Mouse (Mus musculus) T-cell, adult 2 months (primary cell): ENCODE results near the gene Trpv4.

Experiments used
- DNase-seq: peaks from one replicate; pipeline ENCODE4 v3.0.0; 2022; ENCODE audit warnings: low spot score

The Trpv4 gene

DNA sequence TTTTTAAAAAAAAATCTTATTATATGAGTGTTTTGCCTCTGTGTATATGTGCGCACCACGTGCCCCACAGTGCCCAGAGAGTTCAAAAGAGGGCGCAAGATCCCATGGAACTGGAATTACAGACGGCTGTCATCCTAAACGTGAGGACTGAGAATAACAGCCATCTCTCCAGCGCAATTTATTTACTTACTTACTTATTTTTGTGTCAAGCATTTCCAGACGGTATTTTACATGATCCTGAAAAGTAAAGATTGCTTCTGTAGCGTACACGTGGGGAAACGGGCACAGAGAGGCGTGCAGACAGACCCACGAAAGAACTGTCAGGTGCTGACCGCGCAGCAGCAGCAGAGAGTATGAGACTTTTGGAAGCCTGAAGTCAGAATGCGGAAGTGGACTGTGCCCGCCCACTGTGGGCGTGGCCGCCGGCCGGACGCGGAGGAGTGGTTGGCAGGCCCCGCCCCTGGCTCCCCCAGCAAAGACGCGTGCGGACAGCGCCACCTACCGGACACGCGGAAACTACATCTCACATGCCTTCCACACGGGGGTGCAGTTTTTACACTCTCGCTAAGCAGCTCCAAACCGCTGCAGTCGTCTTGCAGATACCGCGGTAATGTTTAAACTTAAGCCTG is 9.1 kb upstream of the Trpv4 start:
- peak; percentile 99 for DNase-seq

DNA sequence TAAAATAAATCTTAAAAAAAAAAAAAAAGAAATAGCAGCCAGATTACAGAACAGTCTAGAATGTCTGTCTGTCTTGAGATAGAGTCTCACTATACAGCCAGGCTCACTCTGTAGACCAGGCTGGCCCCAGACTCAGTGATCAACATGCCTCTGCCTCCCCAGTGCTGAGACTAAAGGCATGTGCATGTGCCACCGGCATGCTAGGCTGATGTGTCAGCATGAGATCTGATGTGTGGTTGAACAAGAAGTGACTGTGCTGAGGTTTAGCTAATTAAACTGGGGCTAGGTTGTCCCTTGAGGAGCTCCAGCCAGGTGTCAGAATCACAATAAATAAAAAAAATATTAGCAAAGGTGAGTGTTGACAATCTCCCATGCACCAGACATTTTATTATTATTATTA is 8.4 kb upstream of the Trpv4 start:
- no peak for DNase-seq

DNA sequence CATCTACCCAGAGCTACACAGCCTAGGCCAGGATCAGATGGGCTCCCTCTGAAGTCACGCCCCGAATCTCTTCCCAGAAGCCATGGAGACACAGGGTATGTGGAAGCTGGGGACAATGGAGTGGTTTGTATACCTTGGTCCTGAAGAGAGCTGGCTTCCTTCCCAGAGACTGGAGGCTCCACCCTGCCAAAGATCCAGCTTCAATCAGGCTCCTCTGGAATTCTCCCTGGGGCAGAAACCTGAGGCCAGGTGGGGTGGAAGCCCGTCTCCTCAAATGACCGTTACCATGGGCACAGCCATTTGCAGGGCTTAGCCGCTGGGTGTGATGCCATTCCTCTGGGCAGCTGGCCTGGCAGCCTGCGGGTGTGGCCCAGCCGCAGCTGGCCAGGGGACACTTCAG is 6.5 kb upstream of the Trpv4 start:
- no peak for DNase-seq

DNA sequence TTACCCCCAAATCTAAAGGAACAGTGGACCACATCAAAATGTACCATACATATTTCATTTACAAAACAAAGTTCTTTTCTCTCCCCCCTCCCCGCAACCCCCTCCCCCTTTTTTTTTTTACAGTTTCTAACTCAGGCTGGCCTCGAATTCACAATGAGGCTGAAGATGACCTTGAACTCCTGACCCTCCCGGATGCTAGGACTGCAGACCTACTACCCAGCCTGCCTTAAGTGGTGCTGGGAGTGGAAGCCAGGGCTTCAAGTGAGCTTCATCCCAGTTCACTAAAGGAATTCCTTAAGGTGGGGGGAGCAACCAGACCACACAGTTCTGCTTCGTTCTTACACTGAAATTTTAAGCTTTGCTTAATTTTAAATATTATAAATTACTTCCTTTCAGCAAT is 5.9 kb upstream of the Trpv4 start:
- no peak for DNase-seq

DNA sequence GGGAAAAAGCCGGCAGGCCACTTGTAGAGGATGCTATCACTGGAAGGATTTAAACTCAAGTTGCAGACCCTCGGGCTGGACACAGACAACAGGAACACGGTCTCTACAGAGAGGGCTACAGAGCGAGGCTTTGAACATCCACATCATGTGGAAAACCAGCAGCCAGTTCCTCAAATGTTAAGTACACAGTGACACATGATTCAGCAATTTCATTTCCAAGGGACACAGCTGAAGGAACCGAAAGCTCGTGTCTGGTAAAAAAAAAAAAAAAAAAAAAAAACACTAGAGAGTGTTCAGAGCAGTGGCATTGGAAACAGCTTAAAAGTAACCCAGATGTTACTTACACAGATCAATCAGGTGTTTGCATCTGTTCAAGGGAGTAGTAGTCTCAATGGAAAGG is 2.8 kb upstream of the Trpv4 start:
- no peak for DNase-seq

DNA sequence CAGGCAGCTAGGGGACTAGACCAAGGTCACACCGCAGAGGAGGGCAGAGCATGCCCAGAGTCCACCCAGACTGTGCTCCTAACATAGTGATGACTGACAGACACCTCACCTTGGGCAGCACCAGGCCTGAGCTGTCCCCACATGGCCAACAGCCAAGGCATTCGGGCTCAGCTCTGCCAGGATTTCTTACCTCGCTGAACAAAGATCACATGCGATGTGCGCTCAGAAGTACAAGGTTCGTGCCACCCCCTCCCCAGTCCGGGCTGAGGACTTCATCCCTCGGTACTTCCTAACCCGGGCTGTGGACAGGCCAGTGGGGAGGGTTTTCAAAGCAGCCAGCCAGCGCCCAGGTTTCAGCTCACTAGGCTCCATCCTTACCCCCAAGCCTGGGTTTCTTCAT is 795 bp downstream of the Trpv4 start:
- no peak for DNase-seq

DNA sequence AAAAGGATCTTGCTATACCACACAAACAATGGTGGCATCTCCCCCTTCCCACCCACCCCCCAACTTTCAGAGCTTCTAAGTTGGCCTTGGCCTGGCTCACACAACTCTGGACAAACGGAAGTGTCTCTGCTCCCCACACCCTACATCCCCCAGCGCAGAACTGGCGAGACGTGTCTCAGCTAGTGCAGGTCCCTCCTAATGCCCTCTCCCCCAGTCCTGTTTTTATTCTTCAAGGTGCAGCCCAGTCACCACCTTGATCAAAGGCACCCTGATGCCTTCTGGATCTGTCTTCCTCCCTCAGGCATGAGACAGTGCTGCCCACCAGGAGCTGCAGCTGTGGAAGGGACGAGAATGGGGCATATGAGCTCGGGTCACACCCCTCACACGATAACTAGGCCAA is 1.9 kb downstream of the Trpv4 start:
- DNase-seq, result no peak

DNA sequence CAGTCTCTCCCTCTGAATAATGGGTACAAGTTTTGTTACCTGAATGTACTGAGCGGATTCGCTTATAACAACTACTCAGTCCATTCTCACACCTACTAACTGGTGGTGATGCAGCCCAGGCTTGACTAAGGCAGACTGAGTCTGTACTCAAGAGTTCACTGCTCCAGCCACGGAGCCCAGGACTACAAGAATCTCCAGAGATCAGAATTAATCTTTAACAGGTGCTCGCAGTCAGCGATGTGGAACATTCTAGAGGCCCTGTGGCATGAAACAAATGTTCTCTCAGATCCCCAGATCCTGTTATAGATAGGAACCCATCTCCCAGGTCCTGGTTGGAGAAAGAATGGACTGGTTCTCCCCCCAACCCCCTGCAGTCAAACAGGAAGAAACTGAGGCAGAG is 2.5 kb downstream of the Trpv4 start:
- no peak for DNase-seq

DNA sequence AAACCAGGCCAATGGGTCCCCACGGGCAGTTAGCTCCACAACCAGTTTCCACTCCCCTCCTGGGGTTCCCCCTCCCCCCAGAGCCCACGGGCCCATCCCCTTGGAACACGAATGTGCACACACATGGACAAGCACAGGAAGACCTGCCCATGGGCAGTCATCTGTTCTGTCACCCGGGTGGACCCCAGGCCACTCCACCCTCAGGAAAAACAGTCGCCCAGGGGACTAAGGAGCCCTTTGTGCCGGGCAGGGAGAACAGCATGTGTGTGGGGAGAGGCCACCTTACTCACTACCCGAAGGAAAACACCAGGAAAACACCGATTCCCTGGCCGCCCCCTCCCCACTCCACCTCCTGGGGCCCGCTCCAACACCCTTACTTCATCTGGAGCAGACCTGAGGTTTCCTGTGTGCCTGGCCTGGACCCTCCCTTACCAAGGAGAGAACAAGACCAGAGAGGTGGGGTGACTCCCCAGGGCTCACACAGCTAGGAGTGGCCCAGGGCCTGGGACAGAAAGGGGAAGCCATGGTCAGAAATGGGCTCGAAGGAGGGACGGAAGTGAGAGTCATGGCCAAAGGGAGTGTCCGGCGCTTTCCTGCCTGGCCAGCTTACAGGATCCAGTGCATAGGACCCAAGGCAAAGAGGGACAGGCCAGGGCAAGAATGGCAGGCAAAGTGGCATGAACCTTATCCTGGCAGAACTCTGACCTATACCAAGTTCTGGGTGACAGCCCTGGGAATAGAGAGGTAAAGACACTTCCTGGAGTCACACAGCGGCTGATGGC is 4.4 kb downstream of the Trpv4 start:
- no peak for DNase-seq

DNA sequence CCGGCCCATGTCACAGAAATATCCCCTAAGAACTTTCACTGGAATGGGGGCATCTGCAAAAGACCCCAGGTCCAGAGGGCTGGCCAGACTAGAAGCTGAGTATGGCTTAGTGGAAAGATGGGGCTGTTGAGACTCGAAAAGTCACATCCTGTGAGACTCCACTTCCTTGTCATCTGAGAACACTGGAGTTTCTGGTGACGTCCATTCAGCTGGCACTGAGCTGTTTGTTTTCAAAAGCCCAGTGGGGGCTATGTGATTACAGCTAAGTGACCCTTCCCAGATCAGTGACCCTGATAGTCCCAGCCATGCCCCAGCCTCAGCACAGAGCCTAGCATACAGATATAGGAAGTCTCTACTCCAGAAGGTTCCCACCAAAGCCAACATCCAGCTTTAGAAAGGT is 6.8 kb downstream of the Trpv4 start:
- DNase-seq, result no peak

DNA sequence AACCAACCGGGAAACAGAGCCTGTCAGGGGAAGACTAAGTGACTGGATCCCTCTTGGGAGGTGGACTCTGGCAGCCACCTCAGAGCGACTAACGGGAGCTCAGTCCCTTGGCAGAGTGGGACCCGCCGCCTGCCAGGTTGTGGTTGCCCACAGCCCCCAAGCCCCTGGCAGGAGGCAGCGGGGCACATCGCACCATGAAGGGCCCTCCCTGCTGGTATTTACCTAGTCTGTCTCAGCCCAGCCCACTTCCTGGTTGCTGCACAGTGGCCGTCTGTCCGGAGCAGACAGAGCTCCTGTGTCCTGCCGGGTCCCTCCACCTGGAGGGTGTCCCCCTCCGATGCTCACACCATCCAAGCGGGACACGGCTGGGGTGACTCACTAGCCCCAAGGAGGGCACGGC is 7.2 kb downstream of the Trpv4 start:
- DNase-seq, result no peak

DNA sequence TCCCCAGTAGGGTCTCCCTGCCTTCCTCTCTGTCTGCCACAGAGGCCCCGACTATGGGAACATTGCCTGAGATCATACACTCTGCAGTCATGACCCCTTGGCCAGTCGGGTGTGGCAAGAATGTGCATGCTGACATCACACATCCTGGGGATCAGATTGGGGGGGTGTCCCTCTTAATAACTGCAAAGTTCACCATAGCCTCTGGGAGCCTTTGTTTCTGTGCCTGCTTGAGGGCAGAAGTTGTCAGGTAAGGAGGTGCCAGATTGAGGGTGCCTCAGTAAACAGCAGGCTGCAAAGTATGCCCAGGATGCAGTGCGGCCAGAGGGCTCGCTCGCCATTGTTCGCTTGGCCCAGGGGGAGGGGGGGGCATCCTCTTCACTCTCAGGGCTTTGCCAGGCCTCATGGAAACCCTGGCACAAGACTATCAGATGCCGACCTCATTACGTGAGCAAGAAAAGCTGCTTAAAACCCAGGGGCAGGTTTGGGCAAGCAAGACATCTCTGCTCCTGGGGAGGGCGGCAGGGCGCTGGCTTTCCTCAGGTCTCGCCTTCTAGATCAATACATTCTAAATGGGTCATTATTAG is 9.4 kb downstream of the Trpv4 start:
- no peak for DNase-seq

DNA sequence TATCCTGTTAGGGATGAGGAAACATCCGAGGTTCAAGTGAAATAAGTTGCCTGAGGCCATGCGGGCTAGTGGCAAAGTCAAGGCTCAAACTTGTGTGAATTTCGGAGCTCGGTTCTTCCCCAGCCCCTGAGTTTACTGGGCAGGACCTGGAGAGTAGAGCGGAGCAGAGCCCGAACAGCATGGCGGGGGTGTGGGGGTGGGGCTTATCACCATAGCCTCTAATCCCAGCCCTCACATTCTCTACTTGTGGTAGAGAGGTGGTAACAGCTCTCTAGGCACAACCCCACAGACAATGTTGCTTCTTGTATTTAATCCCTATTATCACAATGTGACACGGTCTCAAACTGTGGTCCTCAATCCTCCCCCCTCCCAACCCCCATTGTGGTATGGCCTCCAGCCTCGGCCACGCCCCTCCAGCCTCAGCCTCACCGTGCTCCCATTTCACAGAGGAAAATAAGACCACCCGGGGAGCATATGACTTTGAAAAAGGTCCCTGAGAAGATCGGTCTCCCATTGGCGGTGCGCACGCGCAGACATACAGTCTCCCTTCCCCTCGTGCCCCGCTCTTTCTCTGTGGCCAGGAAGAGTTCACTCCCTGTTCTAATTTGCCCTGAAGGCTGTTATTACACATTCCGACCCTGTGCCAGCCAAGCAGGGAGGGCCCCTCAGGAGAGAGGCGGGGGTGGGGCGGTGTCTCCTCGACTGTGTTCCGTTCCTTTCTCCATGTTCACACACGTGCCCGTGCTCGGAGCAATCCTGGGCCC is 10.8 kb downstream of the Trpv4 start:
- no peak for DNase-seq

DNA sequence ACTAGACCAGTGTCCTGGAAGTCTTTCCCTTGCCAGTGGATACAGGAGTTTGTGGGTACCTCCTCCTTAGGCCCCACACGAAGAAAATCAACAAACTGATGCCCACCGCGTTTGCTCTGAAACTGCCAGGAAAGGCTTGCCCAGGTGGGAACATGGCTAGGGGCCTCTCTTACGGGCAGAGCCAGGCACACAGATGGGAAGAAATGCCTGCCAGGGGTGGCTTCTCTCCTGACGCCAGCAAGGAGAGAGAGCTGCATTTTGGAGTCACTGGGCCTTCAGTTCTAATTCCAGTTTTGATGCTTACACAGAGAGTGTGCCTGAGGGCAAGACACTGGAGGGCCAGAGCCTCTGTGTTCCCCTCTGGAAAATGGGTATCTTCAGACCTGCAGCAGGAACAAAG is 12.3 kb downstream of the Trpv4 start:
- DNase-seq, result no peak

DNA sequence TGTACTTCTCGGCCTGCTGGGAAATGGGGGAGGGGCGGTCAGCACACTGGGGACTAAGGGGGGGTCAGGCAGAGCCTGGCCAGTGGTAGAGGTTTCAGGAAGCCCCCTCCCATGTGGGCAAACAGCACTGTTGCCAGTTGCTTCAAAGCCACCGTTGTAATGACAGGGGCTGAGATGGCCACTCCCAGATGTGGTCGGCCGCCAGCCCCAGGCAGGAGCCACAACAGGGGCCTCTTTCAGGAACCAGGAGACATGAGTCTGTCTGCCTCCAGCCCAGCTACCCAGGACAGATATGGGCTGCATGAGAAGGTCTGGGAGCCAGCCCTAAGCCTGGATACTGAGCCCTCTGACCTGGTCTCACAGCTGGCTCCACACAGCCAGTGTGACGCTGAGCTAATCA is 13.3 kb downstream of the Trpv4 start:
- DNase-seq, result no peak

DNA sequence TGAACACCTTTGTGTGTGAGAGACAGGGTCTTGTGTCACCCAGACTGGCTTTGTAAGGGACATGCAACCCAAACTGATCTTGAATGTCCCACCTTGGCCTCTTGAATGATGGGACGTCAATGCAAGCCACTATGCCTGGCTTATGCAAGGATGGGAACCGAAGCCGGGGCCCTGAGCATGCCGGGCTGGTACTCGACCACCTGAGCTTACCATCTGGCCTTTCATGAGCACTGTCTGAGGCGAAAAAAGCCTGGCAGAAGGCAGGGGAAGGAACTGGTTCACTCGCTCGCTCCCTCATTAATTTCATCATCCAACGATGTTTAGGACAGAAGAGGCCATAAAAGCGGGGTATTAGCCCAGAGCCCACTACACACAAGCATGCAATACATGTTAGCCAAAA is 17.4 kb downstream of the Trpv4 start:
- DNase-seq, result no peak

DNA sequence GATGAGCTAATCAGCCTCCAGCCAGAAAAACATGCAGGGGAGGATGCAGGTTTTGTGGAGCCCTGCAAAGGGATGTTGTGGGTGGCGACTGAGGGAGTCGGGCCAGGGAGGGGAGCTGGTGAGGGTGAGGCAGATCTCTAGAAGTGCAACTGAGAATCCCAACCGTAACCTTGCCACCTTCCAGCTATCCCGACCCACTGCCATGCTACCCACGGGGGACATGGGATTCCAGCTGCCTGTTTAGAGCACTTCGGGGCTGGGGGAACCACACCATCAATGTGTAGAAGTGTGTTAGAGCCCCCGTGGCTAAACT is 18.6 kb downstream of the Trpv4 start:
- DNase-seq, result no peak

DNA sequence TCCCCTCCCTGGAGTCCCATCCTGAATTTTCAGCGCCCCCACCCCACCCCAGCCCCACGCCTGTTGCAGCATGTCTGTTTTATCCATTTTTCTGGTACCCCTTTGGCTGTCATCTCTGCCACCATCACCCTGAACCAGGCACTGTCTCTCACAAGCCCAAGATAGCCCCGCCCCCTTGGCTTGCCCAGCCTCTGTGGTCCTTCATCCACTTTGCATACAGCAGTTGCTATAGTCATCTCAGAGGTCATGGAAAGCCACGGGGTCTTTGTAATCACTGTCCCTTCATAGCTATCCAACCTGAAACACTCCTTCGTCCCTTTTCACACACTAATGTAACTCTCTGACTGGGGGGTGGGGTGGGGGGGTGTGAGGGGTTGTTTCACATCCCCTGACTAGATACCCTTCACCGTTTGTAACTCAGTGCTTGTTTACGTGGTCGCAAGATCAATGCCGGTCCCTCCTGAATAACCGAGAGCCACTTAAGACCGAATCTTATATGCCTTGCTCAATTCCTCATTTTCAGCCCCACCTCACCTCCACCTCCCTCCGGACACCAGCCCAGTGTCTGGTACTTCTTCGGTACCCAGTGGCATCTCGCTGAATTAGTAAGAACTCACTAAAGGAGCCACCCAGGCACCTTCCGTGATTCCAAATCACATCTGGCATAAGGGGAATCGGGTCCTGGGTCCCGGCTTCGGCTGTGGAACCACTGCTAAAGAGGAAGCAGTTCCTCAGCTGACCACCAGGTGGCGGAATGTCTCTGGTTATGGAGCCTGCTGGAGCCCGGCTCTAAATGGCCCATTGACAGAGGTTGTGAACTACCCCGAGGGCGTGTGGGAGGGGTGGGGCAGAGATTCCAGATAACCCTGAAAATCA is 19.2 kb downstream of the Trpv4 start:
- peak; percentile 81 for DNase-seq

DNA sequence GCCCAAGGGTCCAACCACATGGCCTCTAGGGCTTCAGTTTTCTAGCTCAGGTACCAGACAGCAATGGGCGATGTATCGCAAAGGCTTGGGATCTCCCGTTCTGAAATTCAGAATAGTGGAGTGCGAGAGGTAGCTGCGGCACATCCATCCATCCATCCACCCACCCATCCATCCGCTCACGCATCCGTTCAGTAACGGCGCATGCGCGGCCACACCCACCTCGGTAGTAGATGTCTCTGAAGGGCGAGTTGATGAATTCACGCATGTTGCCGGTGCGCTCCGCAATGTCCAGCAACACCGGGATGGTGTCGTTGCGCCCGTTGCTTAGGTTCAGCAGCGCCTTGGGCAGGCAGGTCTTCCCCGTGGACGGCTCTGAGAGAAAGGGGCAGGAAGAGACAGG is 22.1 kb downstream of the Trpv4 start:
- no peak for DNase-seq

DNA sequence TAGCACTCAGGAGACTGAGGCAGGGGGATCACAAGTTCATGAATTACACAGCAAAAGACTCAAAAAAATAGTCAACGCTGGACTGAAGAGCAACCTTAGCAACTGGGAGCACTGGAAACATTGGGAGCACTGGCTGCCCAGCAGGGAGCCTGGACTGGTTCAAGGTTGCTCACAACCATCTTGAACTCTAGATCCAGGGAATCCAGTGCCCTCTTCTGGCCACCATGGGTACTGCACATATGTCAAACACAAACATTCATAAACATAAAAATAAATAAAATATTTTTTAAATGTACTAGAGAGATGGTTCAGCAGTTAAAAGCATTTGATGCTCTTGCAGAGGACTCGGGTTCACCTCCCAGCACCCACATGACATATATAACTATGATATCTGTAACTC is 26.9 kb downstream of the Trpv4 start:
- no peak for DNase-seq

DNA sequence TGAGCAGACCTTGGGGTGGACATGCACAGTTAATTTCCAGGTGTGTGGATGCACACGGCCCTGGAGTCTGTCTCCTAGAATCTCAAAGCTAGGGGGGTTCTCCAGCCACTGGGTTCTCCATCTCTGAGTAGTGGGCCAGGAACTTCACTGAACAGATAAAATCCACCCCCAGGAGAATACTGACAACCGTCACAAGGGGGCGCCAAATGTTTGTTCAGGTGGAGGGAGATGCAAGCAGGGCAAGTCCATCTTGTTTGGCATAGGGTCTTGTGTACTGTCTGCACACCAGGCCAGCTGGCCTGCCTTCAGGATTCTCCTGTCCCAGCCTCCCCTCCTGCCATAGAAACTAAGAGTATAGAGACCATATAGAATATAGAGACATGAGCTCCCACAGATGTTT is 32.6 kb downstream of the Trpv4 start:
- DNase-seq, result peak; percentile 57

DNA sequence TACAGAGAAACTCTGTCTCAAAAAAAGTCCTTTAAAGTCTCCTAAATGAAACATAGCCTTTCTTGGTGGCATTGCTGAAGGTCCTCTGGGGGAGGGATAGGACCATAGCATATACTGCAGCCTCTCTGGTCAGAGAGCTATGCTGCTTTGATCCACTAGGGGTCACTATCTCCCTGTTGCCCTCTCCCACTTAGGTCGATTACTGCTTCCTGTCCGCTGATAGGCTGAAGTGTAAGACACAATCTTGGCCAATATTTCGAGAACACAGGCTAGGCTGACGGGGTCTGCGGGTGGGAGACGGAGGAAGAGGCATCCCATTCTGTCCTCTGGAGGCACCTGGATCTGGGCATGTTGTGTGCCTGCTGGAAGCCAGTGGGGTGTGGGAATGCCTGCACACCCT is 37.9 kb downstream of the Trpv4 start:
- DNase-seq, result no peak
